Mouse (Mus musculus): ENCODE data around the gene Hip1. TPM values are rescaled to one million over a fixed set of nuclear protein-coding genes. Genes with fewer than 3 reads are reported as not detected.

Gene Hip1
- total and polyA plus RNA-seq, 3 experiments = 22.2 to 29.6 (median 25.0) TPM

DNA sequence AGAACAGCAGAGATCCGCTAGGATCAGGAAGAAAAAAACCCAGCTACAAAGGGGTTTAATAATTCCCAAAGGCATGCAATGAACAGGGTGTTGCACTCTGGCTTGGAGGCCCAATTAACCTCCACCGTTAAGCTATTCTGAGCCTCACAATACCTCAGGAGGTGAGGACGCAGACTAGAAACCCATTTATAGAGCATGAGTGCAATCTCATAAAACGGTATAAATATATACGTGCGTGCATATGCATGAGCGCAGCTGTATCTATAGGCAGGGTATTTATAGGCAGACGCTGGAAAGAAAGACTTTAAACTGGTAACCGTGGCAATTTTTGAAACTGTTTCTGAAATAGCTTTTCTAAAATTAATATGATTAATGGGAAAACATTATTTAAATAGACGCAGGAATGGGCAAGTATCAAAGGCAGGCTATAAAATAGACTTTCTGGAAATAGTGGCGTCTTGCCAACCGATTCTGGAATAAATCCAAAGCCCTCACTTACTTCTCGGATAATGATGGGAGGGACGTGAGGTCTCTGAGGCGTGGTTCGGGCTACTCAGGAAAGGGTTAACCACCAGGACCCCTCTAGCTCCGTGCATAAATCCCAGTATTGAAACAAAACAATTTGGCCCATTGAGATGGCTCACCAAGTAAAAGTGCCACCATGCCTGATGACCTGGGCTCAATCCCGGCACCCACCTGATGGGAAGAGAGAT lies 37.2 kb downstream of the Hip1 start:
- TF ChIP-seq POLR2A (IDR thresholded peaks at IDR 0.05; ENCODE audit: insufficient read depth, low read depth, low read length) (no peak), CTCF (IDR thresholded peaks at IDR 0.05) (no peak), EP300 (IDR thresholded peaks at IDR 0.05; ENCODE audit: insufficient read depth, low read depth, low read length) (no peak)
- Histone ChIP-seq H3K36me3 (ENCODE audit: control insufficient read depth, insufficient read depth, low read length) (no peaks in the 10 kb centered on the region), H3K4me1 (ENCODE audit: control insufficient read depth, insufficient read depth, low read length) (peaks cover 1% of the 10 kb centered on the region; the same call in 1 of the 2 replicates), H3K27me3 (ENCODE audit: control insufficient read depth, insufficient read depth, low read length) (no peaks in the 10 kb centered on the region), H3K9ac (ENCODE audit: low read depth, low read length) (no peak overlapping the region), H3K79me2 (replicated peaks; ENCODE audit: control insufficient read depth, insufficient read depth, low read length) (no peaks in the 10 kb centered on the region), H3K4me3 (no peak overlapping the region), H3K27ac (no peak overlapping the region)
- WGBS = 58% methylated on average over 18 of the region's 18 CpGs
- intact Hi-C loops (cut with DNase I) = no loop called here
- DNase-seq = no peak

GRCm38 (mm10) chr5:135505442-135505841 lies 39.5 kb downstream of the Hip1 start:
- Histone ChIP-seq H3K4me1 (ENCODE audit: control insufficient read depth, insufficient read depth, low read length) (no peaks in the 10 kb centered on the region), H3K9ac (ENCODE audit: low read depth, low read length) (no peak overlapping the region), H3K4me3 (no peak overlapping the region), H3K27ac (no peak overlapping the region), H3K27me3 (ENCODE audit: control insufficient read depth, insufficient read depth, low read length) (no peaks in the 10 kb centered on the region), H3K36me3 (ENCODE audit: control insufficient read depth, insufficient read depth, low read length) (no peaks in the 10 kb centered on the region), H3K79me2 (replicated peaks; ENCODE audit: control insufficient read depth, insufficient read depth, low read length) (no peaks in the 10 kb centered on the region)
- DNase-seq = no peak
- TF ChIP-seq POLR2A (IDR thresholded peaks at IDR 0.05; ENCODE audit: insufficient read depth, low read depth, low read length) (no peak), EP300 (IDR thresholded peaks at IDR 0.05; ENCODE audit: insufficient read depth, low read depth, low read length) (no peak)
- intact Hi-C loops (cut with DNase I) = no loop called here
- 73% methylated on average over 5 of the region's 5 CpGs for WGBS

DNA sequence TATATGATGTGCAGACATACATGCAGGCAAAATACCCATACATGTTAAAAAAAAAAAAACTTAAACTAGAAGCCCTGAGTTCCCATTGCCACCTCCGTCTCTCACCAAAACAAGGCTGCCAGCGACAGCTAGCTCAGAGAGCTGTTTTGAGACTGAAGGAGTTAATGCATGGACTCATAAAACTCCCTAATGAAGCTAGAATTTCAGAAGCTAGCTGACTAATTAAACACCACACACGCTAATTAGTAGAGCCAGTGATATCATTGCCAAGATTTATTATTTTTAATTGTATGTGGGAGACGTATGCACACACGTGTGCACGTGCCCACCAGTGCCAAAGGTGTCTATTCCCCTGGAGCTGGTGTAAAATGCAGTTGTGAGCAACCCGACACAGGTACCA lies 42.0 kb downstream of the Hip1 start:
- intact Hi-C loops (cut with DNase I) = no loop called here
- 94% methylated on average over 7 of the region's 7 CpGs for WGBS
- H3K4me1 ChIP-seq (ENCODE audit: control insufficient read depth, insufficient read depth, low read length) = no peaks in the 10 kb centered on the region
- DNase-seq = no peak
- no peak overlapping the region for H3K9ac ChIP-seq (ENCODE audit: low read depth, low read length)
- 0 out of 2 replicates have a peak, but pooled peaks cover 2% of the 10 kb centered on the region for H3K79me2 ChIP-seq (replicated peaks; ENCODE audit: control insufficient read depth, insufficient read depth, low read length)
- no peak overlapping the region for H3K27ac ChIP-seq
- no peaks in the 10 kb centered on the region for H3K36me3 ChIP-seq (ENCODE audit: control insufficient read depth, insufficient read depth, low read length)
- no peak overlapping the region for H3K4me3 ChIP-seq
- no peaks in the 10 kb centered on the region for H3K27me3 ChIP-seq (ENCODE audit: control insufficient read depth, insufficient read depth, low read length)
- no peak for TF ChIP-seq POLR2A (IDR thresholded peaks at IDR 0.05; ENCODE audit: insufficient read depth, low read depth, low read length)

DNA sequence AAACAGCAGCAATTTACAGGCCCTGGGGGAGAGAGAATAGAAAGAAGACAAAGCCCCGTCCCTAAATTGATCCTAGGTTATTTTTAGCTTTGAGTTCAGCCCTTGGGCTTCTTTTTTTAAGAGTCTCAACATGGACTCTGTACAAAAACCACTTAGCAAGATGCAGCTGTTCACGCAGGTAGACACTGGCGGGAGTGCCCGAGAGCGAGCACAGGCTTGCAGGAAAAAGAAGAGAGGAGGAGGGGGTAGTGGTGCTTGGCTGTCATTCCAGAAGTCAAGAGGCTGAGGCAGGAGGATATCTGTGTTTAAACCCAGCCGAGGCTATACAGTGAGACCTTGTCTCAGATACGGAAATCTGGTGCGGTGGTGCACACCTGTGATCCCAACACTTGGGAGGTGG lies 42.9 kb downstream of the Hip1 start:
- DNase-seq = no peak
- Histone ChIP-seq H3K79me2 (replicated peaks; ENCODE audit: control insufficient read depth, insufficient read depth, low read length) (0 out of 2 replicates have a peak, but pooled peaks cover 2% of the 10 kb centered on the region), H3K27me3 (ENCODE audit: control insufficient read depth, insufficient read depth, low read length) (no peaks in the 10 kb centered on the region), H3K4me1 (ENCODE audit: control insufficient read depth, insufficient read depth, low read length) (peaks cover 3% of the 10 kb centered on the region; the same call in 1 of the 2 replicates), H3K27ac (no peak overlapping the region), H3K36me3 (ENCODE audit: control insufficient read depth, insufficient read depth, low read length) (no peaks in the 10 kb centered on the region), H3K4me3 (no peak overlapping the region), H3K9ac (ENCODE audit: low read depth, low read length) (no peak overlapping the region)
- no peak for TF ChIP-seq EP300 (IDR thresholded peaks at IDR 0.05; ENCODE audit: insufficient read depth, low read depth, low read length)
- 63% methylated on average over 8 of the region's 8 CpGs for WGBS
- intact Hi-C loops (cut with DNase I) = no loop called here

GRCm38 (mm10) chr5:135498914-135499313 lies 46.0 kb downstream of the Hip1 start:
- Histone ChIP-seq H3K79me2 (replicated peaks; ENCODE audit: control insufficient read depth, insufficient read depth, low read length) (0 out of 2 replicates have a peak, but pooled peaks cover 2% of the 10 kb centered on the region), H3K27me3 (ENCODE audit: control insufficient read depth, insufficient read depth, low read length) (no peaks in the 10 kb centered on the region), H3K4me1 (ENCODE audit: control insufficient read depth, insufficient read depth, low read length) (peaks cover 3% of the 10 kb centered on the region; the same call in 1 of the 2 replicates), H3K4me3 (no peak overlapping the region), H3K27ac (no peak overlapping the region), H3K36me3 (ENCODE audit: control insufficient read depth, insufficient read depth, low read length) (no peaks in the 10 kb centered on the region), H3K9ac (ENCODE audit: low read depth, low read length) (no peak overlapping the region)
- WGBS = 89% methylated on average over 3 of the region's 3 CpGs
- DNase-seq = no peak
- intact Hi-C loops (cut with DNase I) = no loop called here
- no peak for TF ChIP-seq POLR2A (IDR thresholded peaks at IDR 0.05; ENCODE audit: insufficient read depth, low read depth, low read length)
- TF ChIP-seq CTCF (IDR thresholded peaks at IDR 0.05) = no peak
- no peak for TF ChIP-seq EP300 (IDR thresholded peaks at IDR 0.05; ENCODE audit: insufficient read depth, low read depth, low read length)

- Histone ChIP-seq H3K27ac (no peak overlapping the region; the same call in 1 of the 2 replicates), H3K27me3 (ENCODE audit: control insufficient read depth, insufficient read depth, low read length) (no peaks in the 10 kb centered on the region), H3K36me3 (ENCODE audit: control insufficient read depth, insufficient read depth, low read length) (no peaks in the 10 kb centered on the region), H3K9ac (ENCODE audit: low read depth, low read length) (no peak overlapping the region), H3K4me1 (ENCODE audit: control insufficient read depth, insufficient read depth, low read length) (peaks cover 3% of the 10 kb centered on the region; the same call in 1 of the 2 replicates), H3K79me2 (replicated peaks; ENCODE audit: control insufficient read depth, insufficient read depth, low read length) (0 out of 2 replicates have a peak, but pooled peaks cover 2% of the 10 kb centered on the region), H3K4me3 (no peak overlapping the region)
- DNase-seq = no peak
- TF ChIP-seq CTCF (IDR thresholded peaks at IDR 0.05) = no peak
- TF ChIP-seq EP300 (IDR thresholded peaks at IDR 0.05; ENCODE audit: insufficient read depth, low read depth, low read length) = no peak
- no peak for TF ChIP-seq POLR2A (IDR thresholded peaks at IDR 0.05; ENCODE audit: insufficient read depth, low read depth, low read length)
- WGBS = 62% methylated on average over 6 of the region's 6 CpGs
- intact Hi-C loops (cut with DNase I) = no loop called here
These were observed 47.5 kb downstream of the Hip1 start for GRCm38 (mm10) chr5:135497347-135497955.

Data from heart, adult 2 months (tissue).